Mouse (Mus musculus): Measurements from ENCODE around the gene Dhx33. TPM values are rescaled to one million over a fixed set of nuclear protein-coding genes. Genes with fewer than 3 reads are reported as not detected.

The Dhx33 gene
- total RNA-seq, 4 experiments from 2014 or later = 32.5 to 34.6 (median 32.9) TPM

Other genes starting within 250 kb of the Dhx33 start
- gene Zfp3, start 240.2 kb downstream of the Dhx33 start, total RNA-seq (2022) = 10 to 100 TPM; 11.7 to 14.8 (median 13.9) TPM
- 1 to 10 TPM; 1.1 to 2.7 (median 2.0) TPM for gene Scimp, start 191.9 kb downstream of the Dhx33 start, total RNA-seq (2022)
- 100 to 1,000 TPM; 127 to 241 (median 172) TPM for gene Rabep1, start 159.7 kb downstream of the Dhx33 start, total RNA-seq (2022)
- gene Nup88, start 34.5 kb downstream of the Dhx33 start, total RNA-seq (2022) = 10 to 100 TPM; 52.3 to 79.7 (median 65.2) TPM
- gene Rpain, start 34.2 kb downstream of the Dhx33 start, total RNA-seq (2022) = 10 to 100 TPM; 23.0 to 52.2 (median 36.1) TPM
- 100 to 1,000 TPM; 181 to 218 (median 205) TPM for gene C1qbp, start 21.4 kb downstream of the Dhx33 start, total RNA-seq (2022)
- gene Mis12, start 15.2 kb upstream of the Dhx33 start, total RNA-seq (2022) = 10 to 100 TPM; 22.5 to 30.3 (median 26.7) TPM
- 10 to 100 TPM; 73.5 to 99.8 (median 89.0) TPM for gene Derl2, start 15.4 kb upstream of the Dhx33 start, total RNA-seq (2022)
- gene 6330403K07Rik, start 29.1 kb upstream of the Dhx33 start, total RNA-seq (2022) = 10 to 100 TPM; 16.5 to 25.6 (median 19.5) TPM
- 1 to 10 TPM; 1.6 to 2.6 (median 2.1) TPM for gene Nlrp1a, start 140.3 kb upstream of the Dhx33 start, total RNA-seq (2022)
- gene Nlrp1b, start 226.3 kb upstream of the Dhx33 start, total RNA-seq (2022) = 1 to 10 TPM in 2 of 4 experiments, under 1 TPM in 2; 0.20 to 1.4 (median 0.77) TPM